Mouse (Mus musculus) gonadal fat pad, adult 2 months (tissue): ENCODE data around the gene Slc39a11. TPM values are rescaled to one million over a fixed set of nuclear protein-coding genes. Genes with fewer than 3 reads are reported as not detected.

Experiments
- DNase-seq: peaks from one replicate; pipeline ENCODE4 v3.0.0-alpha.2; 2012; ENCODE audit warnings: low read depth
- polyA plus RNA-seq: library from polyadenylated mRNA; depleted of rRNA; stranded (reverse); fragments of >200 nt; gene quantifications from 2 replicates; pipeline ENCODE4 v1.2.3, GENCODE M21; 2012; rRNA removed

Slc39a11 gene
- polyA plus RNA-seq, 1 experiment: 29.2 TPM

DNA sequence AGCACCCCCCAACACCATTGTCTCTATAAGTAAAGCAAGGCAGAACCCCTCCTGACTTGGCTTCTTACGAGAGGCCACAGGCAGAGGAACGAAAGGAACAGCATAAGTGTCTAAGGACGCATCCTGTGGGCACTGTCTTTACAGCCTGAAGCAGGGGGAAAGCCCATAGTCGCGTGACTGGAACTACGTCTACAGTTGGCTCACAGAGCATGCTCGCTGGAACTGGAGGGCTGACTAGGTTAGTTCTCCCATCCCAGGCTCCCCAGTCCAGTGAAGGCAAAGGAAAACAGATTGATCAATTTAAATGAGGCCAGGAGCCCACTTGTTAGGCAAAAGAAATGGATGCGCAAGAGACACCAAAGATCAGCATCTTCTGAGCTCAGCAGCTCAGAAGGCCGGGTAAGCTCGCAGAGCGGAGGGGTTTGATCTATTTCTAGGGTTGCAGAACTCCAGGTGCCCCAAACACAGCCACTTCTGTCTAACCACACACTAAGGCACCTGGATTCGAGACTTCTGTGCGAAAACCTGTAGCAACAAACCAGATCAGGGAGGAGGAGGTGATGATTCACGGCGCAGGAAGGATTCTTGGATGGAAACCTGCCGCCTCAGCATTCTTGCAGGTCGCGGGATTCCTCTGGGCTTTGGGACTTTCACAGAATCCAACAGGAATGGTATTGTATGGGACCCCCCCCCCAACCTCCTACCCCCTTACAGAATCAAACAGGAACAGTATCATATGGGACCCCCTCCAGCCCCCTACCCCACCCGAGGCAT is 453.5 kb downstream of the Slc39a11 start:
- DNase-seq: no peak

Other genes starting within 250 kb of the Slc39a11 start
- 0.20 and 0.27 TPM in 2 replicates for gene Sstr2, start 30.7 kb downstream of the Slc39a11 start, polyA plus RNA-seq
- gene Cog1, start 910 bp downstream of the Slc39a11 start, polyA plus RNA-seq: 50.1 and 55.1 TPM in 2 replicates
- gene Fam104a, start 34.1 kb upstream of the Slc39a11 start, polyA plus RNA-seq: 27.5 and 34.1 TPM in 2 replicates
- 14.2 and 16.9 TPM in 2 replicates for gene D11Wsu47e, start 34.3 kb upstream of the Slc39a11 start, polyA plus RNA-seq
- gene Cpsf4l, start 59.9 kb upstream of the Slc39a11 start, polyA plus RNA-seq: 5.9 and 9.7 TPM in 2 replicates
- 75.3 and 77.7 TPM in 2 replicates for gene Cdc42ep4, start 101.8 kb upstream of the Slc39a11 start, polyA plus RNA-seq